Comparison of ENCODE assay signal across 7 mouse cellular contexts in the genomic region with DNA sequence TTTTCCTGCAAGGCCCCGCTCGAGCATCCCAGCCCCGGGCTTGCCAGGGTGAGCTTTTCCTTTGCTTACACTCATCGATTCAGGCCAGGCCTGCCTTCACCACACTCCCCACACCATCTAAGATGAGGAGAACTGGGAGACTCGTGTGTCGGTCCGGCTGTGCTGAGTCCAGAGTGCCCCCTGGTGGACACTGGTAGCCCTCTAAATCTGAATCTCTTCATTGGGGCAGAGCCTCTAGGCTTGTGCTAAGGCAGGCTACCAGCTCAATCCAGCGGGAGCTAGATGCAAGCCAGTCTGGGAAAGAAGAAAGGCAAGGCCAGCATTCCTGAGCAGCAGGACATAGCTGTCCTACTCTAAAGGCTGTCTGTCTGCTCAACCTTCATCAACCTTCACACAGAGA. TPM values are rescaled to one million over a fixed set of nuclear protein-coding genes. Genes with fewer than 3 reads are reported as not detected.
DNase-seq lines count a peak whose midpoint lies in the region; ATAC-seq lines count a peak whose summit lies in the region.

No protein-coding gene starts in this region.

- H3K36me3 ChIP-seq in kidney, embryonic 15.5 days, result peaks cover 43% of the 10 kb centered on the region

- peak; percentile 80 for ATAC-seq in kidney, embryonic 15.5 days (replicated peaks; ENCODE audit: low FRiP score)
- ATAC-seq in monocyte, adult 5-6 weeks (replicated peaks; ENCODE audit: insufficient number of reproducible peaks, low FRiP score, low TSS enrichment, poor library complexity, severe bottlenecking), result peak; percentile 74

- H3K4me2 ChIP-seq in kidney, embryonic 15.5 days, result no peak overlapping the region

- H3K9ac ChIP-seq in kidney, embryonic 15.5 days, result no peak overlapping the region

- H3K4me3 ChIP-seq in kidney, embryonic 15.5 days (replicated peaks), result no peak overlapping the region

- H3K27me3 ChIP-seq in kidney, embryonic 15.5 days, result no peaks in the 10 kb centered on the region

- WGBS in kidney, embryonic 15.5 days, result 23% methylated on average over 8 of the region's 8 CpGs

- H3K9me3 ChIP-seq in kidney, embryonic 15.5 days (replicated peaks), result no peaks in the 10 kb centered on the region

- peak overlapping the region; percentile 51; the same call in 1 of the 2 replicates for H3K27ac ChIP-seq in kidney, embryonic 15.5 days

- peaks cover 25% of the 10 kb centered on the region for H3K4me1 ChIP-seq in kidney, embryonic 15.5 days

- peak; percentile 89 for DNase-seq in adrenal gland, postnatal 25 days
- peak; percentile 83 for DNase-seq in embryo, embryonic 9.5 days (ENCODE audit: extremely low spot score)
- DNase-seq in heart, adult 9 months (ENCODE audit: low spot score in 2 of 2), result peak; percentile 69 to 87
- DNase-seq in liver, result peak; percentile 91
- DNase-seq in spleen, postnatal 36 days (ENCODE audit: low spot score in 2 of 2), result peak; percentile 76 to 84

RNA-seq across cellular contexts. Expression of a gene that starts 19.2 kb away (rescaled TPM):
- total RNA-seq in adrenal gland, postnatal 25 days (2021), result 18.2 and 18.8 TPM in 2 replicates
- 19.9 and 22.7 TPM in 2 replicates for polyA plus RNA-seq in kidney, embryonic 15.5 days (2015; fragmentation: Nextera tagmentation; extraction: Ambion mirVana)
- total RNA-seq in monocyte, adult 5-6 weeks (2017), result 4.2 to 7.6 TPM (median 7.1 TPM) in 3 replicates

RNA-seq across cellular contexts. Expression of a gene that starts 19.8 kb away (rescaled TPM):
- total RNA-seq in adrenal gland, postnatal 25 days (2021), result 32.0 and 36.3 TPM in 2 replicates
- polyA plus RNA-seq in kidney, embryonic 15.5 days (2015; fragmentation: Nextera tagmentation; extraction: Ambion mirVana), result 34.3 and 42.6 TPM in 2 replicates
- total RNA-seq in monocyte, adult 5-6 weeks (2017), result 18.3 to 23.7 TPM (median 20.6 TPM) in 3 replicates

RNA-seq across cellular contexts. Expression of a gene that starts 35.7 kb away (rescaled TPM):
- 0.27 and 0.76 TPM in 2 replicates for total RNA-seq in adrenal gland, postnatal 25 days (2021)
- polyA plus RNA-seq in kidney, embryonic 15.5 days (2015; fragmentation: Nextera tagmentation; extraction: Ambion mirVana), result 37.6 and 38.7 TPM in 2 replicates
- 0.29 TPM in 1 of 3 replicates, not detected in the others for total RNA-seq in monocyte, adult 5-6 weeks (2017)

RNA-seq across cellular contexts. Expression of a gene that starts 47.3 kb away (rescaled TPM):
- total RNA-seq in adrenal gland, postnatal 25 days (2021), result 50.1 and 62.8 TPM in 2 replicates
- polyA plus RNA-seq in kidney, embryonic 15.5 days (2015; fragmentation: Nextera tagmentation; extraction: Ambion mirVana), result 78.9 and 79.5 TPM in 2 replicates
- 38.4 to 51.0 TPM (median 44.6 TPM) in 3 replicates for total RNA-seq in monocyte, adult 5-6 weeks (2017)

RNA-seq across cellular contexts. Expression of a gene that starts 49.6 kb away (rescaled TPM):
- total RNA-seq in adrenal gland, postnatal 25 days (2021), result 0.33 and 0.39 TPM in 2 replicates
- 1.4 and 1.5 TPM in 2 replicates for polyA plus RNA-seq in kidney, embryonic 15.5 days (2015; fragmentation: Nextera tagmentation; extraction: Ambion mirVana)
- not detected in 3 replicates for total RNA-seq in monocyte, adult 5-6 weeks (2017)
